Mouse (Mus musculus): Measurements from ENCODE around the gene Cdkn1b. TPM values are rescaled to one million over a fixed set of nuclear protein-coding genes. Genes with fewer than 3 reads are reported as not detected.

Cdkn1b gene
- polyA plus RNA-seq, 1 experiment from 2014 or later = 19.3 TPM

- Histone ChIP-seq H3K36me3 (no peaks in the 10 kb centered on the region), H3K27me3 (no peaks in the 10 kb centered on the region), H3K9ac (no peak overlapping the region), H3K27ac (no peak overlapping the region), H3K4me2 (no peak overlapping the region), H3K4me1 (no peaks in the 10 kb centered on the region), H3K9me3 (no peaks in the 10 kb centered on the region), H3K4me3 (no peak overlapping the region)
- 84% methylated on average over 1 of the region's 1 CpGs for WGBS
- no peak for ATAC-seq (ENCODE audit: borderline replicate concordance, extremely low read depth, low FRiP score, low TSS enrichment)
These were observed 14.4 kb upstream of the Cdkn1b start for GRCm38 (mm10) chr6:134905811-134906210.

- H3K27ac ChIP-seq = no peak overlapping the region
- no peak overlapping the region for H3K9ac ChIP-seq
- ATAC-seq (ENCODE audit: borderline replicate concordance, extremely low read depth, low FRiP score, low TSS enrichment) = no peak
- no peak overlapping the region for H3K4me2 ChIP-seq
- 86% methylated on average over 5 of the region's 5 CpGs for WGBS
- H3K4me3 ChIP-seq = no peak overlapping the region
- peaks cover 18% of the 10 kb centered on the region for H3K4me1 ChIP-seq
- H3K36me3 ChIP-seq = no peaks in the 10 kb centered on the region
- H3K27me3 ChIP-seq = no peaks in the 10 kb centered on the region
- no peaks in the 10 kb centered on the region for H3K9me3 ChIP-seq
These were observed 5.7 kb upstream of the Cdkn1b start for GRCm38 (mm10) chr6:134914523-134914922.

GRCm38 (mm10) chr6:134916641-134917040, 3.6 kb upstream of the Cdkn1b start:
- Histone ChIP-seq H3K4me2 (peak overlapping the region; percentile 78), H3K36me3 (no peaks in the 10 kb centered on the region), H3K4me1 (peaks cover 18% of the 10 kb centered on the region), H3K4me3 (peak overlapping the region; percentile 48), H3K27me3 (no peaks in the 10 kb centered on the region), H3K9me3 (no peaks in the 10 kb centered on the region), H3K9ac (peak overlapping the region; percentile 35), H3K27ac (peak overlapping the region; percentile 71)
- no peak for ATAC-seq (ENCODE audit: borderline replicate concordance, extremely low read depth, low FRiP score, low TSS enrichment)
- WGBS = 0% methylated on average over 11 of the region's 11 CpGs

GRCm38 (mm10) chr6:134917087-134917486, 3.1 kb upstream of the Cdkn1b start:
- WGBS = under 1% methylated on average over 11 of the region's 11 CpGs

GRCm38 (mm10) chr6:134918769-134919168, 1.4 kb upstream of the Cdkn1b start:
- peak overlapping the region; percentile 98; the same call in 1 of the 2 replicates for H3K27ac ChIP-seq
- no peaks in the 10 kb centered on the region for H3K27me3 ChIP-seq
- WGBS = 90% methylated on average over 10 of the region's 10 CpGs
- H3K9ac ChIP-seq = no peak overlapping the region
- H3K36me3 ChIP-seq = no peaks in the 10 kb centered on the region
- H3K9me3 ChIP-seq = no peaks in the 10 kb centered on the region
- ATAC-seq (ENCODE audit: borderline replicate concordance, extremely low read depth, low FRiP score, low TSS enrichment) = no peak
- peaks cover 35% of the 10 kb centered on the region for H3K4me1 ChIP-seq
- 0 out of 2 replicates have a peak overlapping the region, but pooled peaks have one; percentile 82 for H3K4me3 ChIP-seq
- H3K4me2 ChIP-seq = peak overlapping the region; percentile 90; the same call in 1 of the 2 replicates

More at GRCm38 (mm10) chr6:134917087-134917486, 3.1 kb upstream of the Cdkn1b start:
- Histone ChIP-seq H3K27ac (peak overlapping the region; percentile 71), H3K9ac (peak overlapping the region; percentile 35), H3K4me1 (peaks cover 20% of the 10 kb centered on the region), H3K27me3 (no peaks in the 10 kb centered on the region), H3K36me3 (no peaks in the 10 kb centered on the region), H3K9me3 (no peaks in the 10 kb centered on the region), H3K4me2 (peak overlapping the region; percentile 78), H3K4me3 (peak overlapping the region; percentile 48)
- ATAC-seq (ENCODE audit: borderline replicate concordance, extremely low read depth, low FRiP score, low TSS enrichment) = 0 out of 2 replicates have a peak, but pooled peaks have one; percentile 16

GRCm38 (mm10) chr6:134919511-134920189, 551 bp upstream of the Cdkn1b start:
- H3K4me2 ChIP-seq = peak overlapping the region; percentile 90
- peak; percentile 11 for ATAC-seq (ENCODE audit: borderline replicate concordance, extremely low read depth, low FRiP score, low TSS enrichment)
- H3K27me3 ChIP-seq = no peaks in the 10 kb centered on the region
- peak overlapping the region; percentile 82 for H3K4me3 ChIP-seq
- peak overlapping the region; percentile 98 for H3K27ac ChIP-seq
- WGBS = 6% methylated on average over 37 of the region's 37 CpGs
- H3K9ac ChIP-seq = peak overlapping the region; percentile 90
- H3K9me3 ChIP-seq = no peaks in the 10 kb centered on the region
- H3K36me3 ChIP-seq = no peaks in the 10 kb centered on the region
- peaks cover 37% of the 10 kb centered on the region for H3K4me1 ChIP-seq

GRCm38 (mm10) chr6:134921014-134921694, 953 bp downstream of the Cdkn1b start:
- peak overlapping the region; percentile 90 for H3K4me2 ChIP-seq
- H3K27ac ChIP-seq = peak overlapping the region; percentile 98
- no peaks in the 10 kb centered on the region for H3K27me3 ChIP-seq
- peaks cover 44% of the 10 kb centered on the region for H3K4me1 ChIP-seq
- H3K36me3 ChIP-seq = no peaks in the 10 kb centered on the region
- H3K9ac ChIP-seq = peak overlapping the region; percentile 90
- no peak for ATAC-seq (ENCODE audit: borderline replicate concordance, extremely low read depth, low FRiP score, low TSS enrichment)
- under 1% methylated on average over 32 of the region's 32 CpGs for WGBS
- peak overlapping the region; percentile 82 for H3K4me3 ChIP-seq
- H3K9me3 ChIP-seq = no peaks in the 10 kb centered on the region

- no peaks in the 10 kb centered on the region for H3K36me3 ChIP-seq
- no peak for ATAC-seq (ENCODE audit: borderline replicate concordance, extremely low read depth, low FRiP score, low TSS enrichment)
- H3K4me2 ChIP-seq = peak overlapping the region; percentile 90
- no peak overlapping the region for H3K27ac ChIP-seq
- H3K27me3 ChIP-seq = no peaks in the 10 kb centered on the region
- no peaks in the 10 kb centered on the region for H3K9me3 ChIP-seq
- peaks cover 39% of the 10 kb centered on the region for H3K4me1 ChIP-seq
- WGBS = 9% methylated on average over 20 of the region's 20 CpGs
- peak overlapping the region; percentile 90 for H3K9ac ChIP-seq
- peak overlapping the region; percentile 82 for H3K4me3 ChIP-seq
These were observed 1.7 kb downstream of the Cdkn1b start for GRCm38 (mm10) chr6:134921695-134922510.

- Histone ChIP-seq H3K9me3 (no peaks in the 10 kb centered on the region), H3K4me3 (peak overlapping the region; percentile 82), H3K9ac (no peak overlapping the region), H3K36me3 (no peaks in the 10 kb centered on the region), H3K27me3 (no peaks in the 10 kb centered on the region), H3K27ac (no peak overlapping the region), H3K4me2 (peak overlapping the region; percentile 90), H3K4me1 (peaks cover 37% of the 10 kb centered on the region)
- no peak for ATAC-seq (ENCODE audit: borderline replicate concordance, extremely low read depth, low FRiP score, low TSS enrichment)
- 51% methylated on average over 9 of the region's 9 CpGs for WGBS
These were observed 2.5 kb downstream of the Cdkn1b start for GRCm38 (mm10) chr6:134922511-134923195.

- ATAC-seq (ENCODE audit: borderline replicate concordance, extremely low read depth, low FRiP score, low TSS enrichment) = no peak
- Histone ChIP-seq H3K36me3 (no peaks in the 10 kb centered on the region), H3K27me3 (no peaks in the 10 kb centered on the region), H3K9ac (no peak overlapping the region), H3K4me1 (peaks cover 36% of the 10 kb centered on the region), H3K9me3 (no peaks in the 10 kb centered on the region), H3K4me2 (peak overlapping the region; percentile 19; the same call in 1 of the 2 replicates), H3K27ac (no peak overlapping the region), H3K4me3 (no peak overlapping the region)
- WGBS = 76% methylated on average over 4 of the region's 4 CpGs
These were observed 3.5 kb downstream of the Cdkn1b start for GRCm38 (mm10) chr6:134923670-134924069.

- H3K27ac ChIP-seq = no peak overlapping the region
- no peaks in the 10 kb centered on the region for H3K36me3 ChIP-seq
- H3K27me3 ChIP-seq = no peaks in the 10 kb centered on the region
- ATAC-seq (ENCODE audit: borderline replicate concordance, extremely low read depth, low FRiP score, low TSS enrichment) = no peak
- H3K4me1 ChIP-seq = peaks cover 34% of the 10 kb centered on the region
- WGBS = 72% methylated on average over 3 of the region's 3 CpGs
- H3K4me3 ChIP-seq = no peak overlapping the region
- H3K9me3 ChIP-seq = no peaks in the 10 kb centered on the region
- 0 out of 2 replicates have a peak overlapping the region, but pooled peaks have one; percentile 18 for H3K4me2 ChIP-seq
- no peak overlapping the region for H3K9ac ChIP-seq
These were observed 4.1 kb downstream of the Cdkn1b start for GRCm38 (mm10) chr6:134924262-134924661.
